Mouse (Mus musculus): ENCODE data around the gene Urad.

Urad gene

GRCm38 (mm10) chr5:147300001-147300363 is 22.3 kb downstream of the Urad start:
- WGBS, result 3% methylated on average over 4 of the region's 4 CpGs

DNA sequence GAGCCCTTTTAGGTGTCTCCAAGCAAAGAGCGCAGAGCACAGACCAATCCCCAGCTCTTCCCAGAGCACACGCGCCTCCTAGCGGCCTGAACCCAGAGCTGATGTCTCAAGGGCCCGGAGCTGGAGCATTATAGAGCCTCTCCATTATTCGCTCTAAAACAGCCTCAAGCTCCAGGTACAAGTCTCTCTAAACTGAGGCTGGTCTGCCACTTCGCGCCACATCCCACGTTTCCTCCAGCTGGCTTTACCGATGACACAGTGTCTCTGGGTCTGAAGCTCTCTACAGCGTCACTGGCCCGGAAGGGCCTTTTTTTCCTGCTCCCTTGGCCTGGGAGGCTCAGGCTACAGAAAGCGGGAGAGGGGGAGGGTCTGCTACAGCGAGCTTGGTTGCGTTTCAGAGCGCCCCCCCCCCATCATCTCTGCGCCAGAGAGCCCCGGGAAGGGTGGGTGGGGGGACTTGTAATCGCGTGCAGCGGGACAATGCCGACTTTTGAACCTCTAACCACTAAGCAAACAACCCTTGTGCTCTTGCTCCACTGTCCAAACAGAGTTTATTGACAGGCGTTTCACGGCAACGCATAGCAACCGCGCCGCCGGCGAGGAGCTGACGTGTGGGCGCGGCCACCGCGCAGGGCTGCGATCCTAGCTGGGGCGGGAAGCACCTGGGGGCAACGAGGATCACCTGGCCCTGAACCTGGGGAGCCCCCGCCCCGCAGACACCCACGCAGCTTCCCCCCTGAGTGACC is 22.8 kb downstream of the Urad start:
- 1% methylated on average over 41 of the region's 41 CpGs for WGBS

DNA sequence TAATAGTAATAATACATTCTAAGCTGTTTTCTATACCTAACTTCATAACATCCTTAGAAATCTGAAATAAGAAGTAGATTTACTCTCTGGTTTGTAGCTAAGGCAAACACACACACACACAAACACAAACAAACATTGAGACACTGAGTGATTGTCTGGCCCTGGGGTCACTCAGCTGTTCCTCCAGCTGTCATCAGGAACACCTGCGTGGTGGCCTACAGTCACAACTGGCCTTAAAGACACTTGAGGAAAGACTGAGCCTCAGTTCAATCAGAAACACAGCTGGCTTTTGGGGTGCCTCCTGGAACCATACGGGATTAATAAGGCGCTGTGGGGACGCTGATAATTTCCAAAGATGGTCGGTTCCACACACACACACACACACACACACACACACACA is 25.0 kb downstream of the Urad start:
- 43% methylated on average over 5 of the region's 5 CpGs for WGBS

DNA sequence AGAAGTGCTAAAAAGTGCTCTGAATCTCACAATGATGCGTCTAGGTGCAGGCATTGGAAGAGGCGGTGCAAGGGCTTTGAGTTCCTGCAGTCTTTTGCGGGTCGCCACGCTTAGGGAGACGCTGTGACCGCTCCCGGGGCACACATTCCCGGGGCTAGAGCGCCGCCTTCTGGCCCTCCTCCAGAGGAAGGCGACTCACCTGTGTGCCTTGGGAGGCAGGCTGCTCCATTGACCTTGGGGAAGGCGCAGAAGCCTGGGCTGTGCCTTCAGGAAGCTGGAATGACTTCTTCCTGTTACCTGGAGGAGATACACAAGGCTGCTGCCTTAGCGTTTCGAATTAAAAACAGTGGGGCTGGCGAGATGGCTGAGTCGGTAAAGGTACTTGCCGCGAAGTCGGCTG is 28.1 kb downstream of the Urad start:
- WGBS, result 12% methylated on average over 20 of the region's 20 CpGs

DNA sequence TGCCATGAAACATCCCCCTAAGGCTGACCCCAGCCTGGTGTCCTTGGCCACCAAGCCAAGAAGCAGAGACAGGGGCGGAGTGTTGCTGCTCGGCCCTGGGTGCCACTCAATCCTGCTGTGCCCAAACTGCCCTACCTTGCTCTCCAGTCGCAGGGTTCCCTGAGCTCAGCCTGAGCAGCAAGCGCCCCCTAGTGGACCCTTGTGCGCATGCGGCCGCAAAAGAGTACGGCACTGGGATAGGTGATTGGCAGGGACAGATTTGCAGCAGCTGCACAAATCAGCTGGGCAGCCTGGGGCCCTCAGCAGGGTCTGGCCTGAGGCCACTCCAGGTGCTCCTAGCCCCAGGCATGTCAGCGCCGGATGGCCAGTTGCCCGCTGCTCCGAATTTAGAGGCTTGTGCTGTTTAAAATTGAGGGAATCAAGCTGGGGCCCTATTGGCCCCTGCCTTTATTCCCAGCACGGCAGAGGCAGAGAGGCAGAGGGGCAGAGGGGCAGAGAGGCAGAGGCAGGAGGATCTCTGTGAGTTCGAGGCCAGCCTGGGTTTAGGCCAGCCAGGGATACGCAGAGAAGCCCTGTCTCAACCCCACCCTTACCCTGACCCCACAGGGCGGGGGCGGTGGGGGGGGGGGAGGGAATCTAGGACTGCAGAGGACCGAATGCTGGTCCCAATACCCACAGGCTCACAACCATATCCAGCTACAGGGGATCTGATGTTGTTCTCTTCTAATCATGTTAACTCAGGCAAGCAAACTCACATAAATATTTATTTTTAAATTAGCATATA is 28.9 kb downstream of the Urad start:
- WGBS, result 15% methylated on average over 18 of the region's 18 CpGs

GRCm38 (mm10) chr5:147292506-147293120 is 29.6 kb downstream of the Urad start:
- WGBS, result 62% methylated on average over 13 of the region's 13 CpGs

DNA sequence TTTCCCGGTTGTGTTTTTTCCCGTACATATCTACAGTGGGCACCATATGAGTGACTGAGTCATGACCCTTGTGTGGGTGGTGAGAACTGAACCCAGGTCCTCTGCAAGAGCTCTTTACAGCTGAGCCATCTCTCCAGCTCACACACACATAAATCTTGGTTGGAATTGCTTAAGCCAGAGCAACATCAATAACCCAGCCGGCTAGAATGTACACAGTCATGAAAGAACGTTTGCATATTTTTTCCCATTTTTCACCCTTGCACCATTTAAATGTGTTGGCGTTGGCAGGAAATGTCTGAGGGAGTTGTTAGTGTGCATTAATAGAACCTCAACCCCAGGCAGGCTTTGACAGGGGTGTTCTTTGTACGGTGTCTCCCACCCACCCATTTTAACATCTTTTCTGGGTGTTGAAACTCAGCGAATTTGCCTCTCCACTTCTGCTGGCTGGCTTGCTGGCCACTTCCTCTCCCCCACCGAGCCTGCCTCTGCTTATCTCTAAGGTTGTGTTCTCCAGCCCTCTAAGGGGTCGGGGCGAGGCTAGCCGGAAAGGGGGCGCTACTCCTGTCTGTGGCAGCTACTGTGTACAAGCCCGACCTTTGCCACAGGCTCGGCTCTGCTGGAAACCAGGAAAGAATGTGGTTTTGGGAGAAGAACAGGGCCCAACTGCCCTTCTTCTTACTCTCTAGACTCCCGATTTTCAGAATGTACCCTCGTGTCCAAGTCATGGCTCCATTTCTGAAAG is 30.3 kb downstream of the Urad start:
- 47% methylated on average over 16 of the region's 16 CpGs for WGBS

DNA sequence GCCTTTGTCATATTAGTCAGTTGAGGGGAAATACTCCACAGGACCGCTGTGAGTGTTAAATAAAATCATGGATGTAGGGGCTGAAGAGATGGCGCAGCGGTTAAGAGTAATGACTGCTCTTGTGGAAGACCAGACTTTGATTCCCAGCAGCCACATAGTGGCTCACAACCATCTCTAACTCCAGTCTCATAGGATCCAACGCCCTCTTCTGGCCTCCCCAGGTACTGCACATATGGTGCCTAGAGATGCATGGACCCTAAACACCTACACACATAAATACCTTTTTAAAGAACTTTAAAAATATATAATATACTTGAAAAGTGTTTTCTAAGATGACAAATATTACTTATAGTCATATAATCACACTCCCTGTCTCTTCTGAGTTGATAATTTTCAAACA is 37.9 kb downstream of the Urad start:
- WGBS, result 75% methylated on average over 4 of the region's 4 CpGs

GRCm38 (mm10) chr5:147277547-147277925 is 44.7 kb downstream of the Urad start:
- WGBS, result 2% methylated on average over 13 of the region's 13 CpGs

DNA sequence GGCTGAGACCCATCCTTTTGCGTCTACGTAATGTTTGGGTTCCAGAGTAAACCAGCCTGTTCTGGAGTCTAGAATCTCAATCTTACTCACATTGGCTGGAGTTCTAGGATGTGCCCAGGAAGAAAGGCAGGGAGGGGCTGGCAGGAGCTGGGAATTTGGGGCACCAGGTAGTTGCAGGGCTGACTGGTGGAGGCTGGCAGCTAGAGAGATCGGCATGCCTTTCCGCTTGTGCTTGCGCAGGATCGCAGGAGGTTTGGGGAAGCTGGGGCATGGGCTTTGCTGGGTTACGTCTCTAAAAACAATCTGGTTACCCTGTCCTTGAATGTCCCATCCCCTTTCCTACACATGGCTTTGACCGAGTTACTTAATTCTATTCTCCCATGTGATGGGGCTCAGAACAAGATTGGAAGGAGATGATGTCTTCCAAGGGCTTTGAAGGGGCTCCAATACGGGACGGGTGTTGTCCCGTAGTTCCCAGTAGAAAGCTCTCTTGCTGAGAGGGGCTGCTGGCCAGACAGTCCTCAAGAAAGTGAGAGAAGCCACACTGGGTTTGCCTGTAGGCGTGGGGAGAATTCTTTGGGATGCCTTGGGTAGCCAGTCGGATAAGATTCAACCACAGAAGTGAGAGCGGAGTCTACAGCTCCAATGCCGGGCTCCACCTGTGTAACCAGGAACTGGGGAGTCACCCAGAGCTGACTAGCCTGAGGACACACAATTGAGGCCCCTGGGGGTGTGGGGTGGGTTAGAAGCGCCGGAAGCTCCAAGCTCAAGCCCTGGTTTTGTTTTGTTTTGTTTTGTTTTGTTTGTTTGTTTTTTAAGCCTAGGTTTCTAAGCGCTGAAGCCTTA is 45.3 kb downstream of the Urad start:
- 3% methylated on average over 18 of the region's 18 CpGs for WGBS

DNA sequence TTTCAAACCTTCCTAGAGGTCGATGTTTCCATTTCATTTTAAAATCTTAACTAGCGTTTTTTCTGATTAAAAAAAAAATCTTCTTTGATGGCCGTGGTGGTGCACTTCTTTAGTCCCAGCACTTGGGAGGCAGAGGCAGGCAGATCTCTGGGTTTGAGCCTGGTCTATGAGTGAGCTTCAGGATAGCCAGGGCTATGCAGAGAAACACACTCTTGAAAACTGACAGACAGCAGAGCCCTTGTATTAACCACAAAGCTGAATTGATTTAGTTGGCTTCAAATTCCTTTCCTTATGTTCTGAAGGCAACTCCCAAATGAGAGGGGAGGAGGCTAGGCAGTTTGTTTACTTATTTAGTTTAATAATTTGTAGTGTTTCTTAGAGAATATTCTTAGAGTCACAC is 46.5 kb downstream of the Urad start:
- whole genome bisulfite sequencing, result 13% methylated on average over 3 of the region's 3 CpGs

DNA sequence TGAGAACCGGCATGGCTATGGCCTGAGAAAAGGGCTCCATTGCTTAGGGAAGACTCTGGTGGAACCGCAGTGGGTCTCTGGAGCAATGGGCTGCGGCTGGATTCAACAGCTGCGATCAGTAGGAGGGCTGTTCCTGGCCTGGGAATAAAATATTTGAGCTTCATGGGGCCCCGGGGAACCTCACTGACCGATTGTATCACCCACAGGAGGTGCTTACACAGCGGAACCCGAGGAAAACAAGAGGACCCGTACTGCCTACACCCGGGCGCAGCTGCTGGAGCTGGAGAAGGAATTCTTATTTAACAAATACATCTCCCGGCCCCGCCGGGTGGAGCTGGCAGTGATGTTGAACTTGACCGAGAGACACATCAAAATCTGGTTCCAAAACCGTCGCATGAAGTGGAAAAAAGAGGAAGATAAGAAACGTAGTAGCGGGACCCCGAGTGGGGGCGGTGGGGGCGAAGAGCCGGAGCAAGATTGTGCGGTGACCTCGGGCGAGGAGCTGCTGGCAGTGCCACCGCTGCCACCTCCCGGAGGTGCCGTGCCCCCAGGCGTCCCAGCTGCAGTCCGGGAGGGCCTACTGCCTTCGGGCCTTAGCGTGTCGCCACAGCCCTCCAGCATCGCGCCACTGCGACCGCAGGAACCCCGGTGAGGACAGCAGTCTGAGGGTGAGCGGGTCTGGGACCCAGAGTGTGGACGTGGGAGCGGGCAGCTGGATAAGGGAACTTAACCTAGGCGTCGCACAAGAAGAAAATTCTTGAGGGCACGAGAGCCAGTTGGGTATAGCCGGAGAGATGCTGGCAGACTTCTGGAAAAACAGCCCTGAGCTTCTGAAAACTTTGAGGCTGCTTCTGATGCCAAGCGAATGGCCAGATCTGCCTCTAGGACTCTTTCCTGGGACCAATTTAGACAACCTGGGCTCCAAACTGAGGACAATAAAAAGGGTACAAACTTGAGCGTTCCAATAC is 47.8 kb downstream of the Urad start:
- WGBS, result 3% methylated on average over 48 of the region's 48 CpGs

- WGBS, result 7% methylated on average over 10 of the region's 10 CpGs
Observed at GRCm38 (mm10) chr5:147272808-147273345, 49.4 kb downstream of the Urad start.

DNA sequence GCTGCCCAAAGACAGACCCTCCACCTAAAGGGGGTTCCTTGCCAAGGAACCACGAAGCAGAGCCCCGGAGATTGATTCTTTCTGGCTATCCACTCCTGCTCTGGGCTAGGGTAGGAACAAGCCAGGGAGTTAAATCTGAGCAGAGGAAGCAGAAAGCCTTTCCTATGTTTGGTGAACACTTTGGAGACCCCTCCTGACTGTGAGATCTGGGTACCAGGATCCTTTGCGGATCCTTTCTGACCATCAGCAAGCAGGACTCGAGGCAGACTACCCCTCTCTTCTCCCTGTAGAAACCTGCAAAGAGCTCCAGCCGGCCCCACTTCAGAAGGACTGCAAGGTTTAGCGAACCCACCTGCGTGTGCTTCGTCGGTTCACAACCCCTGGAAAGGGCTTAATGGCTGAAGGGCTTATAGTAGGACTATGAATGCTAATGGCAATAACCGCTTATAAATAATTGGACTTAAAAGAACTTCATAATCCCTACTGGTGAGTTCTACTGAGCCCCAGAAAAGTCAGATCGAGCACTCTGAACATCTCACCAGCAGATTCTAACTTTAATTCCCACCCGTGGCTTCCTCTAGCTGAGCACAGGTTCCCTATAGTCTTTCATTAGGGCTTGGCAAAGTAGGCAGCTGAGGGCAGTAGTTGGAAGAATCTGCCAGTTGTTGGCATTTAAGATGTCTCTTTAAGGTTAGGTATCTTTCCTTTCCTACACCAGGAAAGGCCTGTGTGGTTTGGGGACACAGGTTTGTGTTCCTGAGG is 50.0 kb downstream of the Urad start:
- 10% methylated on average over 12 of the region's 12 CpGs for WGBS

DNA sequence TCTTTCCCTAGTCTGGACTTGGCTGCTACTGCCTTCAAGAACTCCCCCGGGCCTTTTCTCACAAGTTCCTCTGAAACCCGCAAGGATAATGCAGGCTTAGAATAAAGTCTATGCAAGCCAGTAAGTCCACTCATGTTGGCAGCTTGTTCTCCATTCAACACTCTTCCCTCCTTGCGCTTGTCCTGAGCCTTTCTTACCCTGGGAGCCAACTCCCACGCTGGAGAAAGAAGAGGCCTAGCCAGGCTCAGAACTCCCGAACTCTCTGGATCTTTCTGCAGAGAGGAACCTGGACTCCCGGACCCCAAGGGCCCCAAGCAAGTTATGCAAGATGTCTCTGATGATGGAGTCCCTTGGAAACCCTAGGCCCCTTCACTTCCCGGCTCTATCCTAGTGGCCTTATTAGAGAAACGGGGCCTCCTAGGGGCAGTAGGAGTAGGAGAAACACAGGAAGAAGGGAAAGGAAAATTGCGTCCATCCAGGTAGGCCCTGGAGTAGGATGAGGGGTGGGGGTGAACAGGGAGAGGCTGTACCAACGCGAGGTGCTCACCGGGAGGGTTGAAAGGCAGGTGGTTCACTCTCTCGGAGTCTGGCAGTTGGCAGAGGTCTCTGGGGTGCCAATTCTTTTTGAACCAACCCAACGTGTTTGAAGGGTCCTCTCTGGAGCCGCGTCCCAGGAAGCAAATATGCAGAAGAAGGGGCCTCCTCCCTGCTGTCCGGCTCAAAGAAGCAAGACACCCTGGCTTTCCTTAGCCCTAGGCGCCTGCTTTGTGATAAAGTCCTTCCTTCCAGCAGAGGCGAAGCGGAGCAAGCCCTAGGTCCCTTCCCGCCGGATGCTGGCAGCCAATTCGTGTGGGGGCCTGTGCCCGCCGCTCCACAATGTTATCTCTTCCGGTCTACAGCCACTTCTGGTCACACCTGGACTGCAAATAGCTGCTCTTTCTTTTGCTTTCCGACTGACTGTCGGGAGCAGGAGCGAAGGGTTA is 51.3 kb downstream of the Urad start:
- 4% methylated on average over 29 of the region's 29 CpGs for WGBS

DNA sequence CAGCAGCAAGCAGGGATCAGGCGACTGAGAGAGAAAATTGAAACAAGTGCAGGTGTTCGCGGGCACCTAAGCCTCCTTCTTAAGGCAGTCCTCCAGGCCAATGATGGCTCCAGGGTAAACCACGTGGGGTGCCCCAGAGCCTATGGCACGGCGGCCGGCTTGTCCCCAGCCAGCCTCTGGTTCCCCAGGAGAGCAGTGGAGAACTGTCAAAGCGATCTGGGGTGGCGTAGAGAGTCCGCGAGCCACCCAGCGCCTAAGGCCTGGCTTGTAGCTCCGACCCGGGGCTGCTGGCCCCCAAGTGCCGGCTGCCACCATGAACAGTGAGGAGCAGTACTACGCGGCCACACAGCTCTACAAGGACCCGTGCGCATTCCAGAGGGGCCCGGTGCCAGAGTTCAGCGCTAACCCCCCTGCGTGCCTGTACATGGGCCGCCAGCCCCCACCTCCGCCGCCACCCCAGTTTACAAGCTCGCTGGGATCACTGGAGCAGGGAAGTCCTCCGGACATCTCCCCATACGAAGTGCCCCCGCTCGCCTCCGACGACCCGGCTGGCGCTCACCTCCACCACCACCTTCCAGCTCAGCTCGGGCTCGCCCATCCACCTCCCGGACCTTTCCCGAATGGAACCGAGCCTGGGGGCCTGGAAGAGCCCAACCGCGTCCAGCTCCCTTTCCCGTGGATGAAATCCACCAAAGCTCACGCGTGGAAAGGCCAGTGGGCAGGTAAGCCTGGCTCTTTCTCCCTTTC is 52.1 kb downstream of the Urad start, which contains the start of gene Pdx1:
Gene Pdx1 (plus strand): TSS at position 34 of the 747 bp plus-strand sequence.
- WGBS, result 2% methylated on average over 44 of the region's 44 CpGs

DNA sequence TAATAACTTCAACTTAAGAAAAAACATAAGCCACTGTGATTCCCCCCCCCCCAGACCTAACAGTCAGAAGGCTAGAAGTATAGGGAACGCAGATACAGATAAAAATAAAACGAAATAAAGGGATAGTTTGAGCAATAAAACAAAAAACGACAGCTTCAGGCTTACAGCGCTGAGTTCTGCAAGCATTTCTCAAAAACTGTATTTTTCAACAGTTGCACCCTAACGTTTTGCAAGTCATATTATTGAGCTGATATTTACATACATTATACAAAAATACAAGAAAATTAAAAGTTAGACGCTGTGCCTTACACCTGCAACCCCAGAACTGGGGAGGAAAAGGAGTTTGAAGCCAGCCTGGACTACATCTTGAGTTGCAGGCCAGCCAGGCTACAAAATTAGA is 52.9 kb downstream of the Urad start:
- WGBS, result 6% methylated on average over 6 of the region's 6 CpGs
